Mouse (Mus musculus): ENCODE data around the gene Loxl4. TPM values are rescaled to one million over a fixed set of nuclear protein-coding genes. Genes with fewer than 3 reads are reported as not detected.
A peak's percentile ranks its signal among the peaks of the same experiment; 100 is the strongest.

Gene Loxl4
- polyA plus RNA-seq, 1 experiment from 2014 or later: 0.25 TPM

DNA sequence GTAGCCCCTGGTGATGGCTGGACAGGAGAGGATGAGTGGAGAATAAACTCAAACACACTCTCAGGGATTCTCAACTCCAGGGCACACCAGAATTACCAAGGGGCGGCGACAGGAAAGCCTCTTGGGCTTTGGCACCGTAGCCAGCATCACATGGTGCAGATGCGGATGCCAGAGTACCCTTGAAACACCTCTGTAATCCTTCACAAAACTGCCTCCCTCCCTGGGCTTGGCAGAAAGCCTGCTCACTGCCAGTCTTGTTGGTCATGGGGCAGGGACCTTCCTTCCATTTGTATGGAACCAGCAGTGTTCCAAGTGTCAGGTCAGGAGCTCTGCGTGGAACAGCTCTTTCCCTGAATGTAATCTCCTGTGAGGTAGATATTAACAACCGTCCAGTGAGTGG, 15.5 kb upstream of the Loxl4 start:
- Histone ChIP-seq H3K4me2 (ENCODE audit: low read depth, low read length) (no peak overlapping the region), H3K4me1 (ENCODE audit: control insufficient read depth, insufficient read depth, low read length) (peaks cover 6% of the 10 kb centered on the region; the same call in 1 of the 2 replicates), H3K27me3 (ENCODE audit: control insufficient read depth, insufficient read depth, low read length) (no peaks in the 10 kb centered on the region), H3K36me3 (ENCODE audit: control insufficient read depth, insufficient read depth, low read length) (no peaks in the 10 kb centered on the region), H3K4me3 (ENCODE audit: low read depth, low read length) (no peak overlapping the region), H3K27ac (ENCODE audit: low read depth, low read length) (no peak overlapping the region), H3K9ac (replicated peaks; ENCODE audit: low read depth, low read length) (no peak overlapping the region), H3K9me3 (ENCODE audit: control insufficient read depth, low read length) (no peaks in the 10 kb centered on the region)
- no peak for ATAC-seq (ENCODE audit: low read depth)
- 83% methylated on average over 6 of the region's 6 CpGs for WGBS

GRCm38 (mm10) chr19:42613647-42614225, 1.1 kb upstream of the Loxl4 start:
- H3K4me3 ChIP-seq (ENCODE audit: low read depth, low read length): no peak overlapping the region
- no peak for ATAC-seq (ENCODE audit: low read depth)
- no peaks in the 10 kb centered on the region for H3K36me3 ChIP-seq (ENCODE audit: control insufficient read depth, insufficient read depth, low read length)
- no peak overlapping the region for H3K9ac ChIP-seq (replicated peaks; ENCODE audit: low read depth, low read length)
- H3K4me1 ChIP-seq (ENCODE audit: control insufficient read depth, insufficient read depth, low read length): 0 out of 2 replicates have a peak, but pooled peaks cover 2% of the 10 kb centered on the region
- H3K9me3 ChIP-seq (ENCODE audit: control insufficient read depth, low read length): no peaks in the 10 kb centered on the region
- 83% methylated on average over 7 of the region's 7 CpGs for WGBS
- H3K27me3 ChIP-seq (ENCODE audit: control insufficient read depth, insufficient read depth, low read length): peaks cover 12% of the 10 kb centered on the region
- H3K27ac ChIP-seq (ENCODE audit: low read depth, low read length): no peak overlapping the region
- H3K4me2 ChIP-seq (ENCODE audit: low read depth, low read length): no peak overlapping the region

DNA sequence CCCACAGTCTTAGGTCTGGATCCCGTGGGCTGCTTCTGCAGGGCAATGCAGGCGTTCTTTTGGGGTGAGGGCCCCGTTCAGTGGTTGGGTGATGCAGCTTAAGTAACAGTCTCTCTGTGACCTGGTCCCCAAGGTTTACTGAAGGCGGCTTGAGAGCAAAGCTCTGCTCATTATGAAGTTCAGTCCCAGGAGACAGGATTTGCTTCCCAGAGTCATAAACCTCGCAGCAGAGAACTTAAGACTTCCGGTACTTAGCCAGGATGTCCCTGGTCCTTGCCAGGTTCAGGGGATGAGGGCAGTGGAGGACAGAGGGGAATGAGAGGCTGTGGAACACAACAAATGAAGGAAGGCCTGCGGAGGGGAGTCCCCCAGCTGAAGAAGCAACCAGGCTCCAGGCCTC, 503 bp upstream of the Loxl4 start:
- Histone ChIP-seq H3K4me3 (ENCODE audit: low read depth, low read length) (no peak overlapping the region), H3K9me3 (ENCODE audit: control insufficient read depth, low read length) (no peaks in the 10 kb centered on the region), H3K36me3 (ENCODE audit: control insufficient read depth, insufficient read depth, low read length) (no peaks in the 10 kb centered on the region), H3K9ac (replicated peaks; ENCODE audit: low read depth, low read length) (no peak overlapping the region), H3K4me1 (ENCODE audit: control insufficient read depth, insufficient read depth, low read length) (0 out of 2 replicates have a peak, but pooled peaks cover 2% of the 10 kb centered on the region), H3K27ac (ENCODE audit: low read depth, low read length) (no peak overlapping the region), H3K4me2 (ENCODE audit: low read depth, low read length) (peak overlapping the region; percentile 41; the same call in 1 of the 2 replicates), H3K27me3 (ENCODE audit: control insufficient read depth, insufficient read depth, low read length) (peaks cover 12% of the 10 kb centered on the region)
- ATAC-seq (ENCODE audit: low read depth): no peak
- WGBS: 16% methylated on average over 7 of the region's 7 CpGs

- WGBS: 84% methylated on average over 4 of the region's 4 CpGs
- ATAC-seq (ENCODE audit: low read depth): no peak
- no peak overlapping the region for H3K27ac ChIP-seq (ENCODE audit: low read depth, low read length)
Measured at GRCm38 (mm10) chr19:42611746-42612145, 867 bp downstream of the Loxl4 start.

DNA sequence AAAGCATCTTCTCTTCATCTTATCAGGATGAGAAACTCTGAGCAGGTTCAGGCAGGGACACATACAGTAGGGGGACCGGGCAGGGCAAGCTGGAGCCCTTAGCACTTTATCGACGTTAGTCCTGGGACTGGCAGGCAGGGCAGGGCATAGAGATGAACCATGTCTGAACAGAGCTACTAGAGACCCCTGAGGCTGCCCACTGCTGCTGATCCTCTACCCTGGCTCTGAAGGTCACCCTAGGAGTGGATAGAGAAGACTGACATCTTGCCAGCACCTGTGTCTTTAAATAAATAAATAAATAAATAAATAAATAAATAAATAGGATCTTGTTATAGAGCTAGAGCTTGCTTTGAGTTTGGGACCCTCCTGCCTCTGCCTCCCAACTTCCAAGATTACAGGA, 2.9 kb downstream of the Loxl4 start:
- ATAC-seq (ENCODE audit: low read depth): no peak
- 91% methylated on average over 3 of the region's 3 CpGs for WGBS
- no peaks in the 10 kb centered on the region for H3K36me3 ChIP-seq (ENCODE audit: control insufficient read depth, insufficient read depth, low read length)

More at GRCm38 (mm10) chr19:42611746-42612145, 867 bp downstream of the Loxl4 start:
- Histone ChIP-seq H3K4me2 (ENCODE audit: low read depth, low read length) (no peak overlapping the region), H3K4me1 (ENCODE audit: control insufficient read depth, insufficient read depth, low read length) (0 out of 2 replicates have a peak, but pooled peaks cover 2% of the 10 kb centered on the region), H3K4me3 (ENCODE audit: low read depth, low read length) (no peak overlapping the region), H3K9ac (replicated peaks; ENCODE audit: low read depth, low read length) (no peak overlapping the region), H3K36me3 (ENCODE audit: control insufficient read depth, insufficient read depth, low read length) (no peaks in the 10 kb centered on the region), H3K9me3 (ENCODE audit: control insufficient read depth, low read length) (no peaks in the 10 kb centered on the region), H3K27me3 (ENCODE audit: control insufficient read depth, insufficient read depth, low read length) (peaks cover 12% of the 10 kb centered on the region)

DNA sequence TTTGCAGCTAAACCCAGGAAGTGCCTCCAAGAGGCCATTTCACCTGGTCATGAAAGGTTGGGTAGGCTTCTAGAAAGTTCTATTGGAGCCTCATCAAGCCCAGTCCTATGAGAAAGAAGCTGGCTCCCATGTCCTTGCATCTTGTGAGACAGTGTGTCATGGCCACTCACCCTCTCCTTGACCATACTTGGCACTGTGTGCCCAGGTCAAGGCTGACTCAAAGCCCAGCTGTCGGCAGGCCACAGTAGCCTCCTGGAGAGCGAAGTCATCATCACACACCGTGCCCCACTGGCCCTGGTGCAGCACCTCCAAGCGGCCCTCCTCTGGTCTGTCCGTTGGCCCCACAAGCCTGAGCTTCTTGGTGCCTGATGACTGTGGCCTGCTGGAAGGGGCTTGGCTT, 4.5 kb downstream of the Loxl4 start:
- 0 out of 2 replicates have a peak, but pooled peaks cover 2% of the 10 kb centered on the region for H3K4me1 ChIP-seq (ENCODE audit: control insufficient read depth, insufficient read depth, low read length)
- no peaks in the 10 kb centered on the region for H3K9me3 ChIP-seq (ENCODE audit: control insufficient read depth, low read length)
- H3K9ac ChIP-seq (replicated peaks; ENCODE audit: low read depth, low read length): no peak overlapping the region
- H3K27me3 ChIP-seq (ENCODE audit: control insufficient read depth, insufficient read depth, low read length): peaks cover 5% of the 10 kb centered on the region; the same call in 1 of the 2 replicates
- H3K36me3 ChIP-seq (ENCODE audit: control insufficient read depth, insufficient read depth, low read length): no peaks in the 10 kb centered on the region
- no peak overlapping the region for H3K27ac ChIP-seq (ENCODE audit: low read depth, low read length)
- ATAC-seq (ENCODE audit: low read depth): no peak
- no peak overlapping the region for H3K4me3 ChIP-seq (ENCODE audit: low read depth, low read length)
- WGBS: 93% methylated on average over 5 of the region's 5 CpGs
- no peak overlapping the region for H3K4me2 ChIP-seq (ENCODE audit: low read depth, low read length)

More for the DNA sequence above, 2.9 kb downstream of the Loxl4 start:
- Histone ChIP-seq H3K9me3 (ENCODE audit: control insufficient read depth, low read length) (no peaks in the 10 kb centered on the region), H3K4me1 (ENCODE audit: control insufficient read depth, insufficient read depth, low read length) (0 out of 2 replicates have a peak, but pooled peaks cover 2% of the 10 kb centered on the region), H3K27ac (ENCODE audit: low read depth, low read length) (no peak overlapping the region), H3K9ac (replicated peaks; ENCODE audit: low read depth, low read length) (no peak overlapping the region), H3K27me3 (ENCODE audit: control insufficient read depth, insufficient read depth, low read length) (peaks cover 12% of the 10 kb centered on the region), H3K4me3 (ENCODE audit: low read depth, low read length) (no peak overlapping the region), H3K4me2 (ENCODE audit: low read depth, low read length) (no peak overlapping the region)

- H3K27ac ChIP-seq (ENCODE audit: low read depth, low read length): no peak overlapping the region
- ATAC-seq (ENCODE audit: low read depth): no peak
- no peaks in the 10 kb centered on the region for H3K9me3 ChIP-seq (ENCODE audit: control insufficient read depth, low read length)
- WGBS: 87% methylated on average over 8 of the region's 8 CpGs
- no peak overlapping the region for H3K9ac ChIP-seq (replicated peaks; ENCODE audit: low read depth, low read length)
- no peak overlapping the region for H3K4me2 ChIP-seq (ENCODE audit: low read depth, low read length)
- no peaks in the 10 kb centered on the region for H3K4me1 ChIP-seq (ENCODE audit: control insufficient read depth, insufficient read depth, low read length)
- no peaks in the 10 kb centered on the region for H3K27me3 ChIP-seq (ENCODE audit: control insufficient read depth, insufficient read depth, low read length)
- H3K36me3 ChIP-seq (ENCODE audit: control insufficient read depth, insufficient read depth, low read length): no peaks in the 10 kb centered on the region
- H3K4me3 ChIP-seq (ENCODE audit: low read depth, low read length): no peak overlapping the region
Measured at GRCm38 (mm10) chr19:42602576-42602975, 10.0 kb downstream of the Loxl4 start.

- Histone ChIP-seq H3K27me3 (ENCODE audit: control insufficient read depth, insufficient read depth, low read length) (no peaks in the 10 kb centered on the region), H3K4me3 (ENCODE audit: low read depth, low read length) (no peak overlapping the region), H3K27ac (ENCODE audit: low read depth, low read length) (no peak overlapping the region), H3K9ac (replicated peaks; ENCODE audit: low read depth, low read length) (no peak overlapping the region), H3K36me3 (ENCODE audit: control insufficient read depth, insufficient read depth, low read length) (no peaks in the 10 kb centered on the region), H3K4me1 (ENCODE audit: control insufficient read depth, insufficient read depth, low read length) (no peaks in the 10 kb centered on the region), H3K9me3 (ENCODE audit: control insufficient read depth, low read length) (no peaks in the 10 kb centered on the region), H3K4me2 (ENCODE audit: low read depth, low read length) (no peak overlapping the region)
- 72% methylated on average over 8 of the region's 8 CpGs for WGBS
- no peak for ATAC-seq (ENCODE audit: low read depth)
Measured at GRCm38 (mm10) chr19:42602041-42602440, 10.6 kb downstream of the Loxl4 start.

DNA sequence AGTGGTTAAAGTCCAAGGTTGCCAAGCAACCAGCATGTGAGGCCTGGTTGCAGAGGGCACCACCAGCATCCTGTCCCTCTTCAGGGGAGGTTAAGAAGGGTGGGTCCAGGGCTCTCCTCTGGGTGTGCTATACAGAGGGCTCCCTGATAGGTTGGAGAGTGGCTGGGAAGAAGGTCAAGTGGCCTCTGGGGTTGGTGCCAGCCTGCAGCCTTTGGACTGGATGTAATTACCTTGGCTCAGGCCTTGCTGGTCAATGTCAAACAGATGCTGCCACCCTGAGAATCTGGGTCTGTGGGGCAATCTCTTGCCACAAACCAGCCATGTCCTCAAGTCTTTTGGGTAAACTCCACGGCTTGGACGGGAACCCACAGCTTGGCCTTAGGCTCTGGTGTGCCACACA, 11.2 kb downstream of the Loxl4 start:
- ATAC-seq (ENCODE audit: low read depth): no peak
- Histone ChIP-seq H3K9ac (replicated peaks; ENCODE audit: low read depth, low read length) (no peak overlapping the region), H3K9me3 (ENCODE audit: control insufficient read depth, low read length) (no peaks in the 10 kb centered on the region), H3K27ac (ENCODE audit: low read depth, low read length) (no peak overlapping the region), H3K4me3 (ENCODE audit: low read depth, low read length) (no peak overlapping the region), H3K4me1 (ENCODE audit: control insufficient read depth, insufficient read depth, low read length) (no peaks in the 10 kb centered on the region), H3K27me3 (ENCODE audit: control insufficient read depth, insufficient read depth, low read length) (no peaks in the 10 kb centered on the region), H3K4me2 (ENCODE audit: low read depth, low read length) (no peak overlapping the region), H3K36me3 (ENCODE audit: control insufficient read depth, insufficient read depth, low read length) (no peaks in the 10 kb centered on the region)
- 82% methylated on average over 2 of the region's 2 CpGs for WGBS

Measured in neural tube, embryonic 14.5 days (tissue).